Mouse (Mus musculus): ENCODE results near the gene D1Ertd622e. TPM values are rescaled to one million over a fixed set of nuclear protein-coding genes. Genes with fewer than 3 reads are reported as not detected.

The D1Ertd622e gene
- polyA plus RNA-seq (2015; fragmentation: Nextera tagmentation; extraction: Ambion mirVana): 17.9 and 20.0 TPM in 2 replicates

- under 1% methylated on average over 86 of the region's 106 CpGs for WGBS
- no peaks in the 10 kb centered on the region for H3K36me3 ChIP-seq
- H3K9me3 ChIP-seq: no peaks in the 10 kb centered on the region
- no peaks in the 10 kb centered on the region for H3K27me3 ChIP-seq (replicated peaks)
- H3K4me2 ChIP-seq (replicated peaks): peak within 1 kb of the TSS; percentile 90
- H3K27ac ChIP-seq: peak within 1 kb of the TSS; percentile 90
- peak within 1 kb of the TSS; percentile 76 for H3K9ac ChIP-seq
- H3K4me3 ChIP-seq (replicated peaks): peak within 1 kb of the TSS; percentile 92
- peak; percentile 96 for ATAC-seq
- no peaks in the 10 kb centered on the region for H3K4me1 ChIP-seq (replicated peaks)
Observed at GRCm38 (mm10) chr1:97661406-97662241, at the start of gene D1Ertd622e. TSS of gene D1Ertd622e (minus strand) at chr1:97662074.

GRCm38 (mm10) chr1:97710520-97710919, 48.6 kb upstream of the D1Ertd622e start:
- Histone ChIP-seq H3K36me3 (peaks cover 5% of the 10 kb centered on the region), H3K27ac (no peak overlapping the region), H3K4me1 (replicated peaks) (no peaks in the 10 kb centered on the region), H3K4me2 (replicated peaks) (no peak overlapping the region), H3K9me3 (no peaks in the 10 kb centered on the region), H3K27me3 (replicated peaks) (no peaks in the 10 kb centered on the region), H3K9ac (no peak overlapping the region), H3K4me3 (replicated peaks) (no peak overlapping the region)
- 67% methylated on average over 3 of the region's 3 CpGs for WGBS
- ATAC-seq: no peak

- Histone ChIP-seq H3K27ac (no peak overlapping the region), H3K9me3 (no peaks in the 10 kb centered on the region), H3K4me2 (replicated peaks) (no peak overlapping the region), H3K27me3 (replicated peaks) (no peaks in the 10 kb centered on the region), H3K4me3 (replicated peaks) (no peak overlapping the region), H3K36me3 (0 out of 2 replicates have a peak, but pooled peaks cover 3% of the 10 kb centered on the region), H3K9ac (no peak overlapping the region), H3K4me1 (replicated peaks) (no peaks in the 10 kb centered on the region)
- ATAC-seq: peak; percentile 54; the same call in 1 of the 2 replicates
Observed at GRCm38 (mm10) chr1:97705389-97705788, 43.5 kb upstream of the D1Ertd622e start.

GRCm38 (mm10) chr1:97704646-97705045, 42.8 kb upstream of the D1Ertd622e start:
- ATAC-seq: peak; percentile 46; the same call in 1 of the 2 replicates

GRCm38 (mm10) chr1:97698956-97699570, 37.2 kb upstream of the D1Ertd622e start:
- WGBS: 10% methylated on average over 11 of the region's 11 CpGs
- Histone ChIP-seq H3K4me1 (replicated peaks) (no peaks in the 10 kb centered on the region), H3K27me3 (replicated peaks) (no peaks in the 10 kb centered on the region), H3K4me3 (replicated peaks) (no peak overlapping the region), H3K9me3 (no peaks in the 10 kb centered on the region), H3K27ac (no peak overlapping the region), H3K36me3 (no peaks in the 10 kb centered on the region), H3K4me2 (replicated peaks) (no peak overlapping the region), H3K9ac (no peak overlapping the region)
- peak; percentile 36 for ATAC-seq

More at GRCm38 (mm10) chr1:97704646-97705045, 42.8 kb upstream of the D1Ertd622e start:
- H3K36me3 ChIP-seq: 0 out of 2 replicates have a peak, but pooled peaks cover 3% of the 10 kb centered on the region
- H3K9ac ChIP-seq: no peak overlapping the region
- H3K4me3 ChIP-seq (replicated peaks): no peak overlapping the region
- H3K27ac ChIP-seq: no peak overlapping the region
- WGBS: 88% methylated on average over 1 of the region's 1 CpGs
- no peaks in the 10 kb centered on the region for H3K9me3 ChIP-seq
- no peaks in the 10 kb centered on the region for H3K27me3 ChIP-seq (replicated peaks)
- no peak overlapping the region for H3K4me2 ChIP-seq (replicated peaks)
- H3K4me1 ChIP-seq (replicated peaks): no peaks in the 10 kb centered on the region

GRCm38 (mm10) chr1:97697273-97697672, 35.4 kb upstream of the D1Ertd622e start:
- ATAC-seq: no peak
- Histone ChIP-seq H3K27ac (no peak overlapping the region), H3K9ac (no peak overlapping the region), H3K4me2 (replicated peaks) (no peak overlapping the region), H3K36me3 (no peaks in the 10 kb centered on the region), H3K9me3 (no peaks in the 10 kb centered on the region), H3K4me1 (replicated peaks) (no peaks in the 10 kb centered on the region), H3K4me3 (replicated peaks) (no peak overlapping the region), H3K27me3 (replicated peaks) (no peaks in the 10 kb centered on the region)
- WGBS: 94% methylated on average over 1 of the region's 1 CpGs

GRCm38 (mm10) chr1:97693825-97694224, 32.0 kb upstream of the D1Ertd622e start:
- no peaks in the 10 kb centered on the region for H3K4me1 ChIP-seq (replicated peaks)
- no peaks in the 10 kb centered on the region for H3K27me3 ChIP-seq (replicated peaks)
- ATAC-seq: no peak
- no peak overlapping the region for H3K9ac ChIP-seq
- no peak overlapping the region for H3K27ac ChIP-seq
- no peaks in the 10 kb centered on the region for H3K36me3 ChIP-seq
- H3K4me3 ChIP-seq (replicated peaks): no peak overlapping the region
- H3K9me3 ChIP-seq: no peaks in the 10 kb centered on the region
- H3K4me2 ChIP-seq (replicated peaks): no peak overlapping the region

- Histone ChIP-seq H3K4me3 (replicated peaks) (no peak overlapping the region), H3K9ac (no peak overlapping the region), H3K4me1 (replicated peaks) (no peaks in the 10 kb centered on the region), H3K27me3 (replicated peaks) (no peaks in the 10 kb centered on the region), H3K9me3 (no peaks in the 10 kb centered on the region), H3K4me2 (replicated peaks) (no peak overlapping the region), H3K36me3 (no peaks in the 10 kb centered on the region), H3K27ac (no peak overlapping the region)
- 8% methylated on average over 3 of the region's 3 CpGs for WGBS
- ATAC-seq: no peak
Observed at GRCm38 (mm10) chr1:97688756-97689155, 26.9 kb upstream of the D1Ertd622e start.

- 74% methylated on average over 4 of the region's 4 CpGs for WGBS
- no peaks in the 10 kb centered on the region for H3K9me3 ChIP-seq
- no peaks in the 10 kb centered on the region for H3K27me3 ChIP-seq (replicated peaks)
- H3K36me3 ChIP-seq: no peaks in the 10 kb centered on the region
- H3K4me1 ChIP-seq (replicated peaks): no peaks in the 10 kb centered on the region
- no peak for ATAC-seq
- H3K4me2 ChIP-seq (replicated peaks): no peak overlapping the region
- H3K9ac ChIP-seq: no peak overlapping the region
- no peak overlapping the region for H3K4me3 ChIP-seq (replicated peaks)
- no peak overlapping the region for H3K27ac ChIP-seq
Observed at GRCm38 (mm10) chr1:97676526-97677177, 14.8 kb upstream of the D1Ertd622e start.

- WGBS: 59% methylated on average over 2 of the region's 2 CpGs
Observed at GRCm38 (mm10) chr1:97676115-97676514, 14.2 kb upstream of the D1Ertd622e start.

GRCm38 (mm10) chr1:97672849-97673248, 11.0 kb upstream of the D1Ertd622e start:
- Histone ChIP-seq H3K27ac (no peak overlapping the region), H3K4me3 (replicated peaks) (no peak overlapping the region), H3K4me1 (replicated peaks) (no peaks in the 10 kb centered on the region), H3K27me3 (replicated peaks) (no peaks in the 10 kb centered on the region), H3K36me3 (no peaks in the 10 kb centered on the region), H3K4me2 (replicated peaks) (no peak overlapping the region), H3K9me3 (no peaks in the 10 kb centered on the region), H3K9ac (no peak overlapping the region)
- WGBS: 51% methylated on average over 2 of the region's 2 CpGs
- ATAC-seq: no peak

More at GRCm38 (mm10) chr1:97676115-97676514, 14.2 kb upstream of the D1Ertd622e start:
- no peaks in the 10 kb centered on the region for H3K9me3 ChIP-seq
- no peaks in the 10 kb centered on the region for H3K4me1 ChIP-seq (replicated peaks)
- H3K27me3 ChIP-seq (replicated peaks): no peaks in the 10 kb centered on the region
- no peak overlapping the region for H3K9ac ChIP-seq
- no peak for ATAC-seq
- no peak overlapping the region for H3K4me2 ChIP-seq (replicated peaks)
- H3K36me3 ChIP-seq: no peaks in the 10 kb centered on the region
- no peak overlapping the region for H3K4me3 ChIP-seq (replicated peaks)
- no peak overlapping the region for H3K27ac ChIP-seq

GRCm38 (mm10) chr1:97667288-97667687, 5.4 kb upstream of the D1Ertd622e start:
- no peak overlapping the region for H3K9ac ChIP-seq
- 91% methylated on average over 1 of the region's 1 CpGs for WGBS
- no peaks in the 10 kb centered on the region for H3K9me3 ChIP-seq
- H3K4me2 ChIP-seq (replicated peaks): no peak overlapping the region
- no peak overlapping the region for H3K27ac ChIP-seq
- no peaks in the 10 kb centered on the region for H3K27me3 ChIP-seq (replicated peaks)
- no peak for ATAC-seq
- H3K36me3 ChIP-seq: no peaks in the 10 kb centered on the region
- no peaks in the 10 kb centered on the region for H3K4me1 ChIP-seq (replicated peaks)
- H3K4me3 ChIP-seq (replicated peaks): no peak overlapping the region

Data from intestine, embryonic 15.5 days (tissue).